Mouse (Mus musculus): ENCODE measurements around the gene Mcee.

- TF ChIP-seq CTCF (IDR thresholded peaks at IDR 0.05; ENCODE audit: low read depth, low read length) (no peak), POLR2A (IDR thresholded peaks at IDR 0.05; ENCODE audit: extremely low read depth, insufficient read depth, low read length) (no peak)
Observed at GRCm38 (mm10) chr7:64354206-64354605, 38.2 kb upstream of the Mcee start.

All from liver, adult 2 months (tissue).